Mouse (Mus musculus) lung, postnatal 0 days (tissue): ENCODE measurements around the gene Itga9. TPM values are rescaled to one million over a fixed set of nuclear protein-coding genes. Genes with fewer than 3 reads are reported as not detected.

Experiments
- ATAC-seq: fragments of 200-750 bp; cut with Nextera tagmentation; 2 replicates; pipeline ENCODE4 v1.8.0; 2017; ENCODE audit warnings: moderate library complexity
- DNase-seq: peaks from one replicate; pipeline ENCODE4 v3.0.0-alpha.2; 2016; ENCODE audit warnings: low spot score
- H3K27ac ChIP-seq: fragments of 300-500 bp; sonication (generic); 2 replicates; pipeline ENCODE4 v1.5.1; 2014; ENCODE audit warnings: antibody characterized with exemption, mild to moderate bottlenecking, low read length, mixed read lengths
- H3K27me3 ChIP-seq: fragments of 300-500 bp; sonication (generic); replicated peaks from 2 replicates; pipeline ENCODE4 v1.6.1; 2014; ENCODE audit warnings: low read length, mixed read lengths; ENCODE audit not compliant: insufficient read depth
- H3K36me3 ChIP-seq: fragments of 300-500 bp; sonication (generic); 2 replicates; pipeline ENCODE4 v1.6.1; 2014; ENCODE audit warnings: low read length, mixed read lengths; ENCODE audit not compliant: insufficient read depth
- H3K4me1 ChIP-seq: fragments of 300-500 bp; sonication (generic); 2 replicates; pipeline ENCODE4 v1.6.1; 2014; ENCODE audit warnings: antibody characterized with exemption, low read depth, low read length, mixed read lengths; ENCODE audit not compliant: insufficient read depth
- H3K4me2 ChIP-seq: fragments of 300-500 bp; sonication (generic); replicated peaks from 2 replicates; pipeline ENCODE4 v1.6.1; 2014; ENCODE audit warnings: low read depth, mild to moderate bottlenecking, low read length, moderate library complexity, mixed read lengths
- H3K4me3 ChIP-seq: fragments of 300-500 bp; sonication (generic); 2 replicates; pipeline ENCODE4 v1.5.1; 2014; ENCODE audit warnings: low read depth, low read length
- H3K9ac ChIP-seq: fragments of 300-500 bp; sonication (generic); replicated peaks from 2 replicates; pipeline ENCODE4 v1.6.1; 2014; ENCODE audit warnings: low read depth, mild to moderate bottlenecking
- H3K9me3 ChIP-seq: fragments of 300-500 bp; sonication (generic); 2 replicates; pipeline ENCODE4 v1.6.1; 2016; ENCODE audit warnings: low read length, mixed read lengths
- CTCF ChIP-seq: IDR thresholded peaks from 2 replicates; pipeline ENCODE4 v1.5.1; 2016; ENCODE audit warnings: antibody characterized with exemption, mild to moderate bottlenecking
- EP300 ChIP-seq: IDR thresholded peaks from 2 replicates; pipeline ENCODE4 v1.6.1; 2016; ENCODE audit warnings: antibody characterized with exemption, mild to moderate bottlenecking, control low read depth
- WGBS: fragments of 180-500 bp; shearing (Covaris S2); extraction: QIAGEN DNeasy Blood & Tissue Kit; methylation state at CpG from one replicate; pipeline ENCODE4 v1.1.7; 2014; 5-methylcytosine and 5-hydroxymethylcytosine counted together
- polyA plus RNA-seq: library from polyadenylated mRNA; unstranded; fragments of >200 nt; fragmentation: Nextera tagmentation; extraction: Ambion mirVana; gene quantifications from 2 replicates; pipeline ENCODE4 v1.2.1, GENCODE M21; 2015

Gene Itga9
- polyA plus RNA-seq, 1 experiment from 2014 or later = 24.2 TPM

DNA sequence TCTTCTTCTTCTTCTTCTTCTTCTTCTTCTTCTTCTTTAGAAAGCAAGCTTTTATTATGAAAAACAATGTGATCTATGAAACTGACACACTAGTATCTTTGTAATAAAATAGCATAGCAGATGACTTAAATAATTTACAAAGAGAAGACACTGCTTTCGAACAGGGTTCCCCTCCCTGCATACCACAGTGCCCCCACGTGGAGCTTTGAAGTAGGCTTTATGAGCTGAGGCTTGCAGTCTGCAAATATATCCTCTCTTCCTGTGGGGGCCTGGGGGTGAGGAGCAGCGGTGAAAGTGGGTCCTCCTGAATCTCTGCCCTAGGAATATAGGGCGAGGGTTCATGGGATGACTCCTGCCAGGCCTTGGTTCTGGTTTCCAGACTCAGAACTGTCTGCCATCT, 35.6 kb upstream of the Itga9 start:
- no peak overlapping the region for H3K27ac ChIP-seq
- H3K4me3 ChIP-seq = no peak overlapping the region
- H3K4me2 ChIP-seq = no peak overlapping the region
- 78% methylated on average over 4 of the region's 4 CpGs for WGBS
- DNase-seq (no peak), ATAC-seq (no peak)
- TF ChIP-seq EP300 = no peak
- TF ChIP-seq CTCF = peak; percentile 11; the same call in 1 of the 2 replicates
- H3K36me3 ChIP-seq = peaks cover 51% of the 10 kb centered on the region
- no peaks in the 10 kb centered on the region for H3K27me3 ChIP-seq
- no peaks in the 10 kb centered on the region for H3K4me1 ChIP-seq
- no peaks in the 10 kb centered on the region for H3K9me3 ChIP-seq
- no peak overlapping the region for H3K9ac ChIP-seq

DNA sequence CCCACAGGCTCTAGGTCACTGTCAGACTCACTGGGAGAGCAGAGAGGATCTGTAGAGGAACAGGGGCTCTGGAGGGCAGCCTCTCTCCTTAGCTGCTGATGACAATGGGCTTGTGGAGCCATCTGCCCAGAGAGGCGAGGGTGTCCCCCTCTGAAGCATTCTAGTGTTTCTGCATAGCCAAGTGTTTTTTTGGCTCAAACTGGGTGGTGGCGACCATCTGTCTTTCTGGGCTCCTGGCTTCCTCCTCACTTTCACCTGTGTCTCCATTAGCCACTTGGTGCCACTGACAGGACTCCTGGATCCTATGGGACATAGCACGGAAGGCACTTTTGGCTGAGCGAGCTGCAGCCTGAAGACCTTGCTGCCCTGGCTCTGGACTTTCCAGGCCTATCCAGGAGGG, 34.8 kb upstream of the Itga9 start:
- no peak overlapping the region for H3K27ac ChIP-seq
- TF ChIP-seq CTCF (no peak), EP300 (no peak)
- H3K9ac ChIP-seq = no peak overlapping the region
- DNase-seq = no peak
- H3K4me2 ChIP-seq = no peak overlapping the region
- no peak overlapping the region for H3K4me3 ChIP-seq
- H3K9me3 ChIP-seq = no peaks in the 10 kb centered on the region
- H3K27me3 ChIP-seq = no peaks in the 10 kb centered on the region
- peaks cover 46% of the 10 kb centered on the region for H3K36me3 ChIP-seq
- no peaks in the 10 kb centered on the region for H3K4me1 ChIP-seq
- 82% methylated on average over 4 of the region's 4 CpGs for WGBS
- no peak for ATAC-seq

GRCm38 (mm10) chr9:118574911-118575310, 31.6 kb upstream of the Itga9 start:
- Histone ChIP-seq H3K4me2 (no peak overlapping the region), H3K27ac (no peak overlapping the region), H3K9ac (no peak overlapping the region), H3K4me1 (no peaks in the 10 kb centered on the region), H3K27me3 (no peaks in the 10 kb centered on the region), H3K9me3 (no peaks in the 10 kb centered on the region), H3K4me3 (no peak overlapping the region), H3K36me3 (peaks cover 30% of the 10 kb centered on the region)
- WGBS = 93% methylated on average over 5 of the region's 5 CpGs
- DNase-seq (no peak), ATAC-seq (no peak)
- TF ChIP-seq EP300 = no peak
- no peak for TF ChIP-seq CTCF

DNA sequence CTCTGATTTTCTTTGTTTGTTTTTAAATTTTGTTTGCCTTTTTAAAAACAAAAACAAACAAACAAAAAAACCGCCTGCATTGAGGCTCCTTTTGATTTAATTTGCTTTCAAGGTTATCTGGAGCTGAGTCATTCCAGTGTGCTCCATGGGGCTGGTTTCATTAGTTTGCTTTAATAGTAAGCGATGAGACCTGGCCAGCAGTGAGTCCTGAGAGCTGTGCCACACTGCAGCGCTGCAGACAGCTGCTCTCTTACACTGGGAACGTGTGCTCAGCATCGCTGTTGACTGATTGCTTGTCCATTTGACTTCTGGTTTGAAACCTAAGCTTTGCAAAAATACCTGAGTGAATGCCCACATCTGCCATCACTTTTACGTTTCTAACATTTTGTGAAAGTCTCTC, 26.1 kb upstream of the Itga9 start:
- peaks cover 12% of the 10 kb centered on the region; the same call in 1 of the 2 replicates for H3K36me3 ChIP-seq
- TF ChIP-seq EP300 (no peak), CTCF (no peak)
- WGBS = 70% methylated on average over 6 of the region's 6 CpGs

GRCm38 (mm10) chr9:118582757-118583156, 23.7 kb upstream of the Itga9 start:
- Histone ChIP-seq H3K9me3 (no peaks in the 10 kb centered on the region), H3K4me2 (no peak overlapping the region), H3K4me1 (no peaks in the 10 kb centered on the region), H3K36me3 (0 out of 2 replicates have a peak, but pooled peaks cover 3% of the 10 kb centered on the region), H3K27me3 (no peaks in the 10 kb centered on the region), H3K9ac (no peak overlapping the region), H3K27ac (no peak overlapping the region), H3K4me3 (no peak overlapping the region)
- DNase-seq (no peak), ATAC-seq (no peak)
- WGBS = 38% methylated on average over 6 of the region's 6 CpGs
- no peak for TF ChIP-seq CTCF
- TF ChIP-seq EP300 = no peak

More for the DNA sequence above, 26.1 kb upstream of the Itga9 start:
- Histone ChIP-seq H3K4me3 (no peak overlapping the region), H3K27ac (no peak overlapping the region), H3K27me3 (no peaks in the 10 kb centered on the region), H3K9ac (no peak overlapping the region), H3K9me3 (no peaks in the 10 kb centered on the region), H3K4me2 (no peak overlapping the region), H3K4me1 (no peaks in the 10 kb centered on the region)
- ATAC-seq (no peak), DNase-seq (no peak)

GRCm38 (mm10) chr9:118584838-118585237, 21.7 kb upstream of the Itga9 start:
- DNase-seq (no peak), ATAC-seq (no peak)
- Histone ChIP-seq H3K4me3 (no peak overlapping the region), H3K36me3 (0 out of 2 replicates have a peak, but pooled peaks cover 3% of the 10 kb centered on the region), H3K9ac (no peak overlapping the region), H3K4me1 (no peaks in the 10 kb centered on the region), H3K27ac (no peak overlapping the region), H3K27me3 (no peaks in the 10 kb centered on the region), H3K9me3 (no peaks in the 10 kb centered on the region), H3K4me2 (no peak overlapping the region)
- TF ChIP-seq EP300 (no peak), CTCF (no peak)
- WGBS = 88% methylated on average over 1 of the region's 1 CpGs

DNA sequence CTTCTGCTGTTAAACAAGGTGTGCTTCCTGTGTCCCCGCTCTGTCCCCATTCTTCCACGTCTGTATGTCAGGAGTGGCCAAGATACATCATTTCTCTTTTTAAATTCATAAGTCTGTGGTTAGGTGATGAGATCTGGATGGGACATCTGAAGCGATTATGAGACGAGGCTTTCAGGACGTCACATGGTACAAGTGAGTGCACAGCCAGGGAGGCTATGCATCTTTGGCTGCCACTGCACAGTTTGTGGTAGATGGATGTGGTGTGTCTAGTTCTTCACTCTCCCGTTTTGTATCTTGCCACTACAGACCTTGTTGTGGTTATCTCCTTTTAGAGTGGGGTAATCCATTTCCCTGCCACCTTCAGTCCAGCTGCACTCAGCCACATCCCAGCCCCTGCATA, 20.5 kb upstream of the Itga9 start:
- Histone ChIP-seq H3K4me1 (no peaks in the 10 kb centered on the region), H3K36me3 (0 out of 2 replicates have a peak, but pooled peaks cover 3% of the 10 kb centered on the region), H3K27me3 (no peaks in the 10 kb centered on the region), H3K27ac (no peak overlapping the region), H3K9me3 (no peaks in the 10 kb centered on the region), H3K9ac (no peak overlapping the region), H3K4me3 (no peak overlapping the region), H3K4me2 (no peak overlapping the region)
- no peak for TF ChIP-seq CTCF
- no peak for TF ChIP-seq EP300
- no peak for ATAC-seq
- 60% methylated on average over 6 of the region's 6 CpGs for WGBS
- no peak for DNase-seq
